Mouse (Mus musculus) olfactory bulb, adult 2 months (tissue): ENCODE data around the gene Kif19a.

Source experiments
- CTCF ChIP-seq: fragments of 200-500 bp; IDR thresholded peaks from 2 replicates; pipeline ENCODE4 v1.5.1; 2012; ENCODE audit warnings: low read depth, mild to moderate bottlenecking, low read length, moderate library complexity; ENCODE audit not compliant: insufficient read depth
- POLR2A ChIP-seq: fragments of 200-500 bp; IDR thresholded peaks from 2 replicates; pipeline ENCODE4 v1.6.1; 2012; ENCODE audit warnings: mild to moderate bottlenecking, low read depth, low read length, moderate library complexity; ENCODE audit not compliant: insufficient read depth

DNA sequence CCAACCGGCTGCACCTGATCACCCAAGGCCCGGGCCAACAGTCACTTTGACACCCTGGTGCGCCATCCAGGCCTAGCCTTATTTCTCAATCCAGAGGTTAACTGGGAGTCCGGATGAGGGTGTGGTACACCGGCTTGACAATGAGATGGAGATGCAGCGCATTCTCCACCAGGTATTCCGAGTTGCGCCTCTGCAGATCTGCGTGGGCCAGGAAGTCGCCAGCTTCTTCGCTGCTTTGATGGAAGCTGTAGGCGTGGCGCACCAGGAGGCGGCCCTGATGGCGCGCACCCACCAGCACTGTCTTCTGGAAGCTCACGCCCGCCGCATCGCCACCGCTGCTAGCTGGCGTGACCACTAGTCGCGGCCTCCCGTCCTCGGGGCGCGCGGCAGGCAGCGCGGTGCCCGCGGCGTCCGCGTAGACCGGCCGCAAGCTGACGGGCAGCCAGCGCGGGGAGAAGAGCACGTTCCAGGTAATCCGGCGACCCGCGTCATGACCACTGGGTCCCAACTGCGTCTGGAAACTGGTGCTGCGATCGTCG lies 26.2 kb downstream of the Kif19a start:
- TF ChIP-seq POLR2A = no peak
- TF ChIP-seq CTCF = no peak
